In the genomic region with DNA sequence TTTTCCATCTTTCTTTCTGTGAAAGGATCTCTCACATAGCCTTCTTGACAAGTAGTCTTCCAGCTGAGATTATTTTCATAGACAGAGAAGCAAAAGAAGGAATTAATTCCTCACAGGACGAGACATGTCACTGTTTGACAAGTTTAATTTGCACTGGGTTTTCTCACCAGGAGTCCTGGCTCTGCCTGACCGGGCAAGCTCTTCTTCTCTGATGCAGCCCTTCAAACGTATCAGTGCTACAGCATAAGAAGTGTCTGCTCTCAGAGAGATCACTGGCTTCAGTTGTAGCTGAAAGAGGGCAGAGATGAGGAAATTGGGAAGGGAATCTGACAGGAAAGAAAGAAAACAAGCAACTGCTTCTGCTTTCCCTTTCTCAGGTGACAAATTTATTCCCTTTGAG, we compare ENCODE assay signal across 28 mouse cellular contexts.
DNase-seq lines count a peak whose midpoint lies in the region; ATAC-seq and TF ChIP-seq lines count a peak whose summit lies in the region.
"Had no signal": no experiment of that assay in that cellular context is flagged by ENCODE, and none has a peak within 500 bp of the region (broad histone marks: within the 10 kb centered on the region; RNA-seq: fewer than 3 reads in every experiment).

No protein-coding gene starts in this region.

- H3K4me3 ChIP-seq in forebrain, embryonic 14.5 days (ENCODE audit: low read depth, low read length), result no peak overlapping the region
- H3K4me3 ChIP-seq in forebrain, embryonic 13.5 days, result no peak overlapping the region
- no peak overlapping the region for H3K4me3 ChIP-seq in left cerebral cortex, adult 2 months
- H3K4me3 ChIP-seq: embryonic facial prominence, embryonic 12.5 days; forebrain, embryonic 10.5 days; heart, embryonic 13.5 days; hindbrain, embryonic 15.5 days; intestine, embryonic 15.5 days had no signal

- no peak for ATAC-seq in forebrain, embryonic 14.5 days
- no peak for ATAC-seq in forebrain, embryonic 13.5 days
- ATAC-seq: forebrain, postnatal 0 days; intestine, embryonic 15.5 days had no signal

- TF ChIP-seq POLR2A in brain, embryonic 14.5 days (IDR thresholded peaks at IDR 0.05; ENCODE audit: borderline replicate concordance, extremely low read depth, insufficient read depth, insufficient read length, poor library complexity, severe bottlenecking), result no peak

- no peaks in the 10 kb centered on the region for H3K36me3 ChIP-seq in forebrain, embryonic 14.5 days (ENCODE audit: control insufficient read depth, insufficient read depth, low read length)
- no peaks in the 10 kb centered on the region for H3K36me3 ChIP-seq in forebrain, embryonic 13.5 days (ENCODE audit: poor library complexity, severe bottlenecking)
- H3K36me3 ChIP-seq: embryonic facial prominence, embryonic 12.5 days; forebrain, embryonic 10.5 days; heart, embryonic 13.5 days; hindbrain, embryonic 15.5 days; intestine, embryonic 15.5 days had no signal

- H3K27ac ChIP-seq in forebrain, embryonic 14.5 days (ENCODE audit: low read depth, low read length), result no peak overlapping the region
- H3K27ac ChIP-seq in forebrain, embryonic 13.5 days, result no peak overlapping the region
- no peak overlapping the region for H3K27ac ChIP-seq in left cerebral cortex, adult 2 months
- H3K27ac ChIP-seq: embryonic facial prominence, embryonic 12.5 days; forebrain, embryonic 10.5 days; heart, embryonic 13.5 days; hindbrain, embryonic 15.5 days; intestine, embryonic 15.5 days; liver, embryonic 14.5 days; macrophage; stomach, postnatal 0 days had no signal

- H3K9me3 ChIP-seq in forebrain, embryonic 14.5 days (replicated peaks; ENCODE audit: control insufficient read depth, low read length), result no peaks in the 10 kb centered on the region; the same call in 1 of the 2 replicates
- H3K9me3 ChIP-seq in forebrain, embryonic 13.5 days (replicated peaks), result no peaks in the 10 kb centered on the region
- H3K9me3 ChIP-seq: embryonic facial prominence, embryonic 12.5 days; forebrain, embryonic 10.5 days; heart, embryonic 13.5 days; hindbrain, embryonic 15.5 days; intestine, embryonic 15.5 days had no signal

- DNase-seq in forebrain, embryonic 14.5 days (ENCODE audit: low spot score), result peak; percentile 11
- DNase-seq in left cerebral cortex, postnatal 4 days, result peak; percentile 23
- DNase-seq in left cerebral cortex, adult 2 months (ENCODE audit: extremely low spot score in 1 of 2, low spot score in 2 of 2), result no peak
- peak; percentile 47 for DNase-seq in Muller cell, postnatal 12 days (ENCODE audit: inconsistent ontology term)
- peak; percentile 66 for DNase-seq in brain, embryonic 14.5 days (ENCODE audit: low read depth)
- DNase-seq in layer of hippocampus, postnatal 10 days (ENCODE audit: low spot score in 2 of 2), result no peak
- DNase-seq: adrenal gland, adult 8-10 months; cerebellum, adult 8-10 months; forebrain, postnatal 0 days; heart, postnatal 10 days; kidney, adult 2 months; kidney, postnatal 36 days; layer of hippocampus, postnatal 36 days; liver; lung, adult 2 months; lung, postnatal 10 days; right cerebral cortex, postnatal 4 days; thymus, postnatal 4 days had no signal

- WGBS in forebrain, embryonic 14.5 days, result 17% methylated on average over 3 of the region's 3 CpGs
- 23% methylated on average over 3 of the region's 3 CpGs for WGBS in forebrain, embryonic 13.5 days

- no peak overlapping the region for H3K9ac ChIP-seq in forebrain, embryonic 14.5 days (ENCODE audit: low read length)
- H3K9ac ChIP-seq in forebrain, embryonic 13.5 days, result no peak overlapping the region
- H3K9ac ChIP-seq: embryonic facial prominence, embryonic 12.5 days; forebrain, postnatal 0 days; heart, embryonic 13.5 days; hindbrain, embryonic 15.5 days; intestine, embryonic 15.5 days; liver, embryonic 14.5 days had no signal

- TF ChIP-seq CTCF in left cerebral cortex, adult 2 months (IDR thresholded peaks at IDR 0.05), result no peak
- no peak for TF ChIP-seq CTCF in brain, embryonic 14.5 days (IDR thresholded peaks at IDR 0.05; ENCODE audit: borderline replicate concordance, extremely low read depth, insufficient read depth, insufficient read length)

- no peaks in the 10 kb centered on the region for H3K4me1 ChIP-seq in forebrain, embryonic 14.5 days (ENCODE audit: control insufficient read depth, insufficient read depth, low read length)
- peaks cover 4% of the 10 kb centered on the region; the same call in 1 of the 2 replicates for H3K4me1 ChIP-seq in forebrain, embryonic 13.5 days
- H3K4me1 ChIP-seq: embryonic facial prominence, embryonic 12.5 days; heart, embryonic 13.5 days; hindbrain, embryonic 15.5 days; intestine, embryonic 15.5 days had no signal

- intact Hi-C loops in left cerebral cortex, postnatal 4 days (cut with DNase I), result loop anchor here (10.0 kb wide), 1 partner anchor 1790 kb away; no protein-coding TSS in a partner anchor
- intact Hi-C loops in left cerebral cortex, adult 2 months (cut with DNase I), result no loop called here

- no peak overlapping the region for H3K4me2 ChIP-seq in forebrain, embryonic 14.5 days (ENCODE audit: low read length)
- H3K4me2 ChIP-seq in forebrain, embryonic 13.5 days, result no peak overlapping the region
- H3K4me2 ChIP-seq: embryonic facial prominence, embryonic 12.5 days; heart, embryonic 13.5 days; hindbrain, embryonic 15.5 days; intestine, embryonic 15.5 days had no signal

- H3K27me3 ChIP-seq in forebrain, embryonic 14.5 days (replicated peaks; ENCODE audit: control insufficient read depth, insufficient read depth, low read length), result no peaks in the 10 kb centered on the region
- H3K27me3 ChIP-seq in forebrain, embryonic 13.5 days, result no peaks in the 10 kb centered on the region
- H3K27me3 ChIP-seq: CH12.LX; embryonic facial prominence, embryonic 12.5 days; heart, embryonic 13.5 days; hindbrain, embryonic 15.5 days; intestine, embryonic 15.5 days had no signal

Comparison
In these comparisons a context has a peak if more than half of its experiments do, and no peak if none do; other contexts are left out.
1. DNase-seq: peak in forebrain, embryonic 14.5 days (single experiment), left cerebral cortex, postnatal 4 days (single experiment), Muller cell, postnatal 12 days (single experiment) and brain, embryonic 14.5 days (single experiment); none in left cerebral cortex, adult 2 months (0 of 2) and layer of hippocampus, postnatal 10 days (0 of 2).